Mouse (Mus musculus) erythroblast, embryonic 14.5 days (primary cell): ENCODE measurements around the gene Fosb.

Experiments used
- GATA1 ChIP-seq: IDR thresholded peaks from 2 replicates; pipeline ENCODE4 v1.6.1; 2012; ENCODE audit warnings: low read length, inconsistent platforms, mixed read lengths
- TAL1 ChIP-seq: IDR thresholded peaks from 3 replicates; pipeline ENCODE4 v1.6.1; 2012; ENCODE audit warnings: low read length, inconsistent platforms, mixed read lengths

- no peak for TF ChIP-seq GATA1
- no peak for TF ChIP-seq TAL1
These were observed 26.4 kb downstream of the Fosb start for GRCm38 (mm10) chr7:19283406-19283804.
